ENCODE assay signal across 8 mouse cellular contexts in genomic region chr1:157256562-157256961, GRCm38 (mm10).
DNase-seq lines count a peak whose midpoint lies in the region; ATAC-seq and TF ChIP-seq lines count a peak whose summit lies in the region.

No protein-coding gene starts in this region.

- 24% methylated on average over 4 of the region's 4 CpGs for WGBS in intestine, embryonic 15.5 days
- 42% methylated on average over 4 of the region's 4 CpGs for WGBS in intestine, postnatal 0 days
- WGBS in forebrain, embryonic 16.5 days = 4% methylated on average over 4 of the region's 4 CpGs
- WGBS in hindbrain, embryonic 14.5 days = 7% methylated on average over 4 of the region's 4 CpGs
- 15% methylated on average over 4 of the region's 4 CpGs for WGBS in midbrain, embryonic 10.5 days
- WGBS in intestine, embryonic 16.5 days = 25% methylated on average over 4 of the region's 4 CpGs

- no peaks in the 10 kb centered on the region for H3K36me3 ChIP-seq in intestine, embryonic 15.5 days
- no peaks in the 10 kb centered on the region for H3K36me3 ChIP-seq in intestine, postnatal 0 days (ENCODE audit: control insufficient read depth, insufficient read depth)
- no peaks in the 10 kb centered on the region for H3K36me3 ChIP-seq in forebrain, embryonic 16.5 days (ENCODE audit: control insufficient read depth, insufficient read depth)
- H3K36me3 ChIP-seq in hindbrain, embryonic 14.5 days (replicated peaks; ENCODE audit: control insufficient read depth, insufficient read depth) = no peaks in the 10 kb centered on the region
- no peaks in the 10 kb centered on the region for H3K36me3 ChIP-seq in midbrain, embryonic 10.5 days
- H3K36me3 ChIP-seq in intestine, embryonic 16.5 days (ENCODE audit: control insufficient read depth, insufficient read depth, low read length) = no peaks in the 10 kb centered on the region

- H3K27ac ChIP-seq in intestine, embryonic 15.5 days = no peak overlapping the region
- no peak overlapping the region for H3K27ac ChIP-seq in intestine, postnatal 0 days (ENCODE audit: low read depth, low read length)
- H3K27ac ChIP-seq in forebrain, embryonic 16.5 days (ENCODE audit: low read length) = no peak overlapping the region
- H3K27ac ChIP-seq in hindbrain, embryonic 14.5 days = no peak overlapping the region
- H3K27ac ChIP-seq in midbrain, embryonic 10.5 days (replicated peaks) = 0 out of 2 replicates have a peak overlapping the region, but pooled peaks have one; percentile 49
- no peak overlapping the region for H3K27ac ChIP-seq in intestine, embryonic 16.5 days (ENCODE audit: low read length)

- no peak overlapping the region for H3K4me3 ChIP-seq in intestine, embryonic 15.5 days (replicated peaks)
- H3K4me3 ChIP-seq in intestine, postnatal 0 days (ENCODE audit: low read depth, low read length) = no peak overlapping the region
- H3K4me3 ChIP-seq in forebrain, embryonic 16.5 days (replicated peaks; ENCODE audit: low read length) = no peak overlapping the region
- H3K4me3 ChIP-seq in hindbrain, embryonic 14.5 days (replicated peaks; ENCODE audit: low read length) = no peak overlapping the region
- no peak overlapping the region; the same call in 1 of the 2 replicates for H3K4me3 ChIP-seq in midbrain, embryonic 10.5 days
- H3K4me3 ChIP-seq in intestine, embryonic 16.5 days (ENCODE audit: low read length) = no peak overlapping the region

- H3K27me3 ChIP-seq in intestine, embryonic 15.5 days (replicated peaks) = no peaks in the 10 kb centered on the region
- H3K27me3 ChIP-seq in intestine, postnatal 0 days (replicated peaks; ENCODE audit: control insufficient read depth, insufficient read depth, low read length) = no peaks in the 10 kb centered on the region
- no peaks in the 10 kb centered on the region for H3K27me3 ChIP-seq in forebrain, embryonic 16.5 days (replicated peaks; ENCODE audit: control insufficient read depth, insufficient read depth, low read length)
- H3K27me3 ChIP-seq in hindbrain, embryonic 14.5 days (ENCODE audit: control insufficient read depth, insufficient read depth, low read length) = no peaks in the 10 kb centered on the region
- H3K27me3 ChIP-seq in midbrain, embryonic 10.5 days (ENCODE audit: low read depth, poor library complexity, severe bottlenecking) = no peaks in the 10 kb centered on the region
- no peaks in the 10 kb centered on the region for H3K27me3 ChIP-seq in intestine, embryonic 16.5 days (replicated peaks; ENCODE audit: control insufficient read depth, insufficient read depth, low read length)

- no peak overlapping the region for H3K9ac ChIP-seq in intestine, embryonic 15.5 days
- no peak overlapping the region for H3K9ac ChIP-seq in intestine, postnatal 0 days (ENCODE audit: low read depth, low read length)
- no peak overlapping the region for H3K9ac ChIP-seq in forebrain, embryonic 16.5 days (replicated peaks; ENCODE audit: low read depth, low read length)
- H3K9ac ChIP-seq in hindbrain, embryonic 14.5 days = no peak overlapping the region
- no peak overlapping the region for H3K9ac ChIP-seq in intestine, embryonic 16.5 days (ENCODE audit: low read depth, low read length)

- peak; percentile 63 for DNase-seq in adipocyte (ENCODE audit: low spot score)
- DNase-seq in hindbrain, embryonic 14.5 days (ENCODE audit: low spot score) = peak; percentile 61
- DNase-seq in midbrain, embryonic 10.5 days (ENCODE audit: low spot score) = peak; percentile 36
- no peak for DNase-seq in spleen, adult 12 weeks (ENCODE audit: low spot score)

- peak; percentile 49; the same call in 1 of the 2 replicates for ATAC-seq in intestine, embryonic 15.5 days
- ATAC-seq in intestine, postnatal 0 days = no peak
- peak; percentile 95 for ATAC-seq in forebrain, embryonic 16.5 days
- ATAC-seq in hindbrain, embryonic 14.5 days (ENCODE audit: low FRiP score) = peak; percentile 81; the same call in 1 of the 2 replicates
- ATAC-seq in intestine, embryonic 16.5 days = no peak

- 0 out of 2 replicates have a peak, but pooled peaks cover 2% of the 10 kb centered on the region for H3K4me1 ChIP-seq in intestine, embryonic 15.5 days (replicated peaks)
- no peaks in the 10 kb centered on the region for H3K4me1 ChIP-seq in intestine, postnatal 0 days (replicated peaks; ENCODE audit: control insufficient read depth, insufficient read depth, low read length)
- peaks cover 16% of the 10 kb centered on the region for H3K4me1 ChIP-seq in forebrain, embryonic 16.5 days (replicated peaks; ENCODE audit: control insufficient read depth, insufficient read depth, low read length)
- H3K4me1 ChIP-seq in hindbrain, embryonic 14.5 days (replicated peaks; ENCODE audit: control insufficient read depth, insufficient read depth, low read length) = 0 out of 2 replicates have a peak, but pooled peaks cover 3% of the 10 kb centered on the region
- H3K4me1 ChIP-seq in midbrain, embryonic 10.5 days = peaks cover 18% of the 10 kb centered on the region
- no peaks in the 10 kb centered on the region for H3K4me1 ChIP-seq in intestine, embryonic 16.5 days (ENCODE audit: control insufficient read depth, insufficient read depth, low read length)

- no peaks in the 10 kb centered on the region for H3K9me3 ChIP-seq in intestine, embryonic 15.5 days
- no peaks in the 10 kb centered on the region for H3K9me3 ChIP-seq in intestine, postnatal 0 days (ENCODE audit: control insufficient read depth)
- no peaks in the 10 kb centered on the region for H3K9me3 ChIP-seq in forebrain, embryonic 16.5 days (ENCODE audit: control insufficient read depth, low read length)
- H3K9me3 ChIP-seq in hindbrain, embryonic 14.5 days (ENCODE audit: control insufficient read depth, low read length) = no peaks in the 10 kb centered on the region
- H3K9me3 ChIP-seq in midbrain, embryonic 10.5 days (replicated peaks) = no peaks in the 10 kb centered on the region
- H3K9me3 ChIP-seq in intestine, embryonic 16.5 days (ENCODE audit: control insufficient read depth, low read length) = no peaks in the 10 kb centered on the region

- TF ChIP-seq CTCF in intestine, postnatal 0 days (IDR thresholded peaks at IDR 0.05; ENCODE audit: low read depth) = no peak

- no peak overlapping the region for H3K4me2 ChIP-seq in intestine, embryonic 15.5 days (replicated peaks)
- H3K4me2 ChIP-seq in intestine, postnatal 0 days (replicated peaks; ENCODE audit: low read depth) = no peak overlapping the region
- H3K4me2 ChIP-seq in forebrain, embryonic 16.5 days (ENCODE audit: low read length) = no peak overlapping the region
- H3K4me2 ChIP-seq in hindbrain, embryonic 14.5 days (replicated peaks) = peak overlapping the region; percentile 1; the same call in 1 of the 2 replicates
- H3K4me2 ChIP-seq in intestine, embryonic 16.5 days (ENCODE audit: low read depth, low read length) = no peak overlapping the region

Comparison
In these comparisons a context has a peak if more than half of its experiments do, and no peak if none do; other contexts are left out.
1. ATAC-seq: peak in intestine, embryonic 15.5 days (single experiment), forebrain, embryonic 16.5 days (single experiment) and hindbrain, embryonic 14.5 days (single experiment); none in intestine, postnatal 0 days (single experiment) and intestine, embryonic 16.5 days (single experiment).